Mouse (Mus musculus): ENCODE measurements around the gene Cpa5. TPM values are rescaled to one million over a fixed set of nuclear protein-coding genes. Genes with fewer than 3 reads are reported as not detected.

The Cpa5 gene
- not detected for total RNA-seq (2021)

DNA sequence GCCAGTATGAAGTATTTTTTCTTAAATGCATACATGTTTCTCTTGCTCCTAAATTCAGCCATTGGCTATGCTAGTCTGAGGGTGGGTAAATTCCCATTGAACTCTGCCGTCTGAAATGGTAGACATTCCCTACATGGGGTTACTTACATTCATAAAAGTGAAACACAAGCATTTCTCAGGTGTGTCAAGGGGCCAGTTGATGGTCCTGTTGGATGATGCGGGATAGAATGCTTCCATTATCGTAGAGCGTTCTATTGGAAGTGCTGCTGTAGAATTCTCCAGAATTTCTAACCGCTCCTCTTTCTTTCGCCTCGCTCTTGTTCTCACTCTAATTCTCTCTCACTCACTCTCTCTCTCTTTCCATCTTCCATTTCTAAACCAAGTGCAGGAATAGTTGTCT lies at the start of gene Cpa5:
TSS of gene Cpa5 (plus strand) at position 301 of the 400 bp plus-strand sequence.
- intact Hi-C loops (cut with DNase I) = no loop called here
- DNase-seq = no peak

DNA sequence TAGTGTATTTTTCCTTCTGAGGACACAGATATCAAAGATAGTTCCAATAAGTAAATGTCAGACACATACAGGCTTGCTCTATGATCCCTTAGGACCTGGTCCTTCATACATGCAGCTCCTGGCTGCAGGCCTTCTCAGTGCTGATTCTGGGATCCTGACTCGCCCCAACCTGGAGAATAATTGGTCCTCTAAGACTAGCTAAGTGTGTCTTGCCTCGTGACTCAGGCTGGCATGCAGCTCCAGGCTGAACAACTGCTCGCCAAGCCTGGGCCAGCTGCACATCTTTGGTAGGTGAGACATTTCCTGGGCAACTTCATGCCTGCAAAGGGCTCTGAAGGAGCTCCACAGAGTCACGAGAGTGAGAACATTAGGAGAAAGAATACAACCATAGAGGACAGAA lies 48.7 kb upstream of the Cpa5 start:
- no peak for DNase-seq
- intact Hi-C loops (cut with DNase I) = no loop called here

DNA sequence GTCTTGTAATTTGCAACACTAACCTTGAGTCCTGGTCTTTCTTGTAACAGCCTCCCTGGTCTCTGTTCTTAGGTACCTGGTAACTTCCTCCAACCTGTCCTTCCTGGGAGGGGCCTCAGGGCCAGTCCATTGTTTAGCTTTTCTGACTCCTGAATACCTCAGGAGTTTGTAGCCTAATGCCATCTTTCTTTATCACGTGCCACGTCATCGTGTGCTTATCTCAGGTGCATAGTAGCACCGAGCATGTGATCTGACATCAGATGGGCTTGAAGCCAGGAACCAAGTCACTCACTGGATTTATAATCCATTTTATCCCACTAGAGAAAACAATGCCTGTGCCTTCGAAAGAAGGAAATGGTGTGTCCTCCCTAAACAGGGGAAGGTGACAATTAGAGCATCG lies 47.2 kb upstream of the Cpa5 start:
- DNase-seq = no peak
- intact Hi-C loops (cut with DNase I) = no loop called here

GRCm38 (mm10) chr6:30564051-30564450 lies 46.8 kb upstream of the Cpa5 start:
- intact Hi-C loops (cut with DNase I) = no loop called here
- DNase-seq = no peak

GRCm38 (mm10) chr6:30568069-30568468 lies 42.7 kb upstream of the Cpa5 start, which contains the start of gene Cpa4:
Gene Cpa4, plus strand, starts transcription at chr6:30568369.
- intact Hi-C loops (cut with DNase I) = no loop called here

DNA sequence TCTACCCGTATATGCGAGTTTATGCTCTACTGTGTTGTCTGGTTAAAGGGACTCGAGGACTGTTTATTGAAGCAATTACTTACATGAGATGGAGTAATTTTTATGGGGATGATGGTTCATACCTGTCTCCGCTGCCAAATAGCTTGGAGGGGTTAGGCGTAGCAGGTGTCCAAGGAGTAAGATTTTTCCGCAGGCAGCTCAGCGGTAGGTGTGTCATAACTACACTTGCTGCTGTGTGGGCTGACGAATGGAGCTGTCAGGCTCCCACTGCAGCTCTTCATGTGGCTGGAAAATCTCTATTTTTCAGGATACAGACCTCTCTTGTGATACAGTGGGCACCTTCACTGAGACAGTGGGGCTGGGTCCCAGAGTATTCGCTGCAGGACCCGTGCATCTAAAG lies 41.5 kb upstream of the Cpa5 start:
- intact Hi-C loops (cut with DNase I) = no loop called here
- no peak for DNase-seq

More at GRCm38 (mm10) chr6:30568069-30568468, 42.7 kb upstream of the Cpa5 start, which contains the start of gene Cpa4:
- DNase-seq = no peak

GRCm38 (mm10) chr6:30570012-30570411 lies 40.8 kb upstream of the Cpa5 start:
- intact Hi-C loops (cut with DNase I) = no loop called here
- no peak for DNase-seq

DNA sequence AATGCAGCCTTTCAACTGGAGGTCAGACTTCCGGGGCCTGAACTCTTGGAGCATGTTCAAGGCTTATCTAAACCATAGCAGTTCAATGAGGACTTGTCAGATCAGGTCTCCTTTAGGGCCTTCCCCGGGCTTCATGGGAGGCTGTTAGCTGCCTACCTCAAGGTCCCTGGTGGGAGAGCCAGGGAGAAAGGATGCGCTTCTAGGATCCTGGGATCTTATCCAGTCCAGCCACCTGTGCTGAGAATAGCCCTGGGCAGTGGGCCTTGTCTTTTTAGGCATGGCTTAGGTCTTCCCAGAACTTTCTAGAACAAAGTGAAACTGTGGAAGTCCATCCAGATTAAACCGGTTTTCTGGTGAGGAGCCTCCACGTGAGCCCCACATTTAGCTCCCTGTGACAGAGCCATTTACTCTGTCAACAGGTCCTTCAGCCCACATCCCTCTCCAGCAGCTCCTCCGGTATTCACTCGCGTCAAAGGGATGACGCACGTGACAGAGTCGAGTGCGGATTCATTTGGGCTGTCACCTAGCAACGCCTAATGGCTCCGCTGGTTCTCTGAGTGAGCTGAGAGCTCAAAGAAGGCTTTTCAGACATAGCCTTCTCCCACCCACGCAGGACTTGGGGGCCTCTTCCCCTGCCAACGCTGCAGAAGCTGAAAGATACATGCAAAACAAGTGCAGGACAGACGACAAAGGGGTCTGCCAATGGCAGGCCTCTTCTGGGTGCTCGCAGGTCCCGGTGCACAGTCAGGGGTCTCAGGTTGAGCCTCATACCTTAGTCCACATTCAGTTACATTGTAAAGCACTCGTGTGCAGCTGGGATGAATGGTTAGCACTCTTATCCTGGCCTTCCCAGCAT lies 38.1 kb upstream of the Cpa5 start:
- peak; percentile 35 for DNase-seq
- intact Hi-C loops (cut with DNase I) = no loop called here

- no peak for DNase-seq
- intact Hi-C loops (cut with DNase I) = no loop called here
Measured at GRCm38 (mm10) chr6:30573380-30573779, 37.4 kb upstream of the Cpa5 start.

GRCm38 (mm10) chr6:30574945-30575344 lies 35.9 kb upstream of the Cpa5 start:
- intact Hi-C loops (cut with DNase I) = no loop called here
- DNase-seq = no peak

DNA sequence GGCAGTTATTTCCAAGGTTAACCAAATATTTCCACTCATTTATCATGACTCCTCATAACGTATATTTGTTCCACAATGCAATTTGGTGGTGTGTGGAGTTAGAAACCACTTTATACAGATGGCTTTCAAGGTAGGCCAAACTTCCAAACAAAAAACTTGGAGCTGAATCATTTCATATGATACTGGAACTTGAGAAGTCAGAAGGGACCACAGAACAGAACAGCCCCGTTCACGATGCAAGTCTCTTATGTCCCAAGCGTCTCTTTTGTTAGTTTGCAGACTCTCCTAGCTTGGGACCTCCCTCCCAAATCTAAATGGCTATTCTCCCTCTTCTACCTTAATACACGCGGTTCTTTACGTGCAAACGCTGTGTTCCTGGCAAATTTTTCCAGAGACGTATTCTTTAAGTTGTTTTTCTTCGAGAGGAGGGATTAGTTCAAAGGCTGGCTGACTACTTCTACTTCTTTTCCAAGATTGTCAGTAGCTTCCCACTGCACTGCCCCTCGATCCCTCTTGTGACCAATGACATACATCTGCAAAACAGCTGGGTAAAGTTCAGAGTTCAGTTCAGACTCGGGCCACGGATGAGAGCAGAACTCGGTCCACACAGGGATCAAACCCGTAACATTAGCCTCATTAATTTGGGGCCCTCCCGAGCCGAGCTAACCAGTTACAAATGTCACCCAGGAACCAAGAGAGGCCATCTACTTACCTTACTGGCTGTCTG lies 34.2 kb upstream of the Cpa5 start:
- no peak for DNase-seq
- intact Hi-C loops (cut with DNase I) = no loop called here

DNA sequence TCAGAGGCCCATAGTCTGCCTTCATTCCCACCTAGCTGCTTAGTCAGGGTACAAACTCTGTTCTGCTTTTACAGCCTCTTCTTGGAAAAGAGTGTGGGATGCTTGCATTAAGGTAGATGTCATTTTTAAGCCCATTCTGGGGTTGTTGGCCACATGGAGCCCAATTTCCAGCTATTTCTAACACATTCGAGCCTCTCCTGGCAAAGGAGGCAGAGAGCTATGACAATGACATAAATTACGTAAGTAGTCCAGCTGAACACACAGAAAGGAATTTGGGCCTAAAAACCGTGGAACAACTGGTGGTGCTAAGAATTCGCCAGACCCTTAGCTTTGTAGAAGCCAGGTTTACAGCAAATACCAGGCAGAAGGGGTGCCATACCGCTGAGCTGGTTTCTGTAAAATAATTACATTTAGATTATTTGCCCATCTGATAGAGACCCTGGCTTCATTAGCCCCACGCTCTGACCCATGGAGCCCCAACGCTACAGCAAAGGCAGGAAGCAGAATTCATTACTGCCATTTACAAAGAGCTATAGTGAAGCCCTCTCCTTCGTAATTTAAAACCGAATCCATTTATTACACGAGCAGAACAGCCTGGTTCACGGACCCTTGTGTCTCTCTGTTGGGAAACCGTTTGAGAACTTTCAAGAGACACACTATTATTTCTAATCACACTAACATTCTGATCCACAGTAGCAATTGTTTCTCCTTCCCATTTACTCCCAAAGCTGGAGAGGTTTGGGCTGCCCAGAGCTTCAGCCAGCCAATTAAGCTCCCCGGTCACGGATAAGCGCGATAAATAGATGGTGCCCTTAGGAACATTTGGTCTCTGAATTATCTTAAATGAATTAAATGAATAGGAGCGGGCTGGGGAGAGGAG lies 30.6 kb upstream of the Cpa5 start:
- DNase-seq = no peak
- intact Hi-C loops (cut with DNase I) = no loop called here

- DNase-seq = peak; percentile 11
- intact Hi-C loops (cut with DNase I) = no loop called here
Measured at GRCm38 (mm10) chr6:30580841-30581176, 30.0 kb upstream of the Cpa5 start.

DNA sequence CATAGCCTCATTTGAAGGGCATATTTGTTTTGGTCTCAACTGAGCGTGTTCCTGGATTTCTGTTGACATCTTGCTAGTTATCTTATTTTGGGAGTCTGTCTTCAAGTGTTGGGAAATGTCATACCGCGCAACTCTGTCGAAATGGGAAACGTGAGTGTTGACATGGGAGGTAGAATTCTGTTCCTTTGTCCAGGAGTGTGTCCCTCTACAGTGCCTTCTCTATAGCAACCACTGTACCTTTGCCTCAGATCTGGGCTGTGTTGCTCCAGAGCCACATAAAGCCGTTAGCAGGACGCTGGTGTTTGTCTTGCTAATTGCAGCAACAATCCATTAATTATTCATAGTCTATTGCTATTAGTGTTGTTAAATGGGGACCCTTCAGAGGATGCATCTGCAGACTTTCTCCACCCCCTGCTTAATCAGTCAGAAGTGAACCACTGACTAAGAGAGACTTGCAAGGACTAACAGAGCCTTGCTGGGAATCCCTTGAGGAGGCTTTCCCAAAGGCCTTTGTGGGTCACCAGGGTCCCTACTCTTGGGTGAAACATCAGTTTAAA lies 23.8 kb upstream of the Cpa5 start:
- DNase-seq = no peak
- intact Hi-C loops (cut with DNase I) = no loop called here

- intact Hi-C loops (cut with DNase I) = no loop called here
- no peak for DNase-seq
Measured at GRCm38 (mm10) chr6:30589819-30590218, 21.0 kb upstream of the Cpa5 start.

DNA sequence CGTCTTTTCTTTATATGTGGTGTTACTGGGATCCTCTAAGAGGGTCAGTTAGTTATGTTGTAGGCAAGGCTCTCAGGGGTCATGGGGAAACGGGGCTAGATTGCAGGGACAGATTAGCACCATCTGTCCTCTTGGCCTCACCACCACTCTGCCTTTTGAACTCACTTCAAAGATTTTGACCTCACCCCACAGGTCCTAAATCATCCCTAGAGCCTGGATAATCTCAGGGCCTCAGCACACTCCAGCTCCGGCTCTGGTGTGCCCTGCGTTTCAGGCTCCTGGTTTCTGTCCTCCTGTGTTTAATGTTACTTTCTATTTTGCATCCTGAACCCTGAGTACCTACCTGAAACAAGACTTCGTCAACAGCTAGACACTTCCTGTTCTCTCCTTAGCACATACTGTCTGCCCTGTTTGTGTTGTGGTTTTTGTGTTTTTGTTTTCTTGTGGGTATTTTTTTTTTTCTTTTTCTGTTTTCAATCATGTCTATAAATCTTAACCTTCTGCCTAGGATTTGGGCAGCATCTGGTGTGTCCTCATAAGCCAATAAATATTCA lies 18.9 kb upstream of the Cpa5 start:
- intact Hi-C loops (cut with DNase I) = no loop called here
- no peak for DNase-seq

GRCm38 (mm10) chr6:30592417-30592974 lies 18.3 kb upstream of the Cpa5 start:
- intact Hi-C loops (cut with DNase I) = no loop called here
- DNase-seq = no peak

DNA sequence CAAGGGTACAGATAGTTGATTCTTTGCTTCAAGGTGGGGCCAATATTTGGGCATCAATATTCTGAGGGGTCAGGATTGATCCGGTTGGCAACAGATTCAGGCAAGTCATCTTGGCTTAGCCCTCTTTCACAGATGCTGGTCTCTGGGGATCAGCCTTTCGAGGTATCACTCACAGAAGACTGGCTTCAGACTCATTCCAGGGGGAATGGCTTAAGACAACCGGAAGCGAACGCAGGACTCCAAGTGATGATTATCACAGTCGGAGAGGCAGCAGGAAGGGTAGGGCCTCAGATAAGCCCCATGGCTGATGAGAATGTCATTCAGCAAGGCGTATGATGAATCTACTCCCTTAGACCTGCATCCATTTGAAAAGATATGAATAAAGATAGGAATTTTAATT lies 16.4 kb upstream of the Cpa5 start:
- intact Hi-C loops (cut with DNase I) = no loop called here
- DNase-seq = no peak

GRCm38 (mm10) chr6:30596230-30596898 lies 14.4 kb upstream of the Cpa5 start:
- intact Hi-C loops (cut with DNase I) = no loop called here
- DNase-seq = no peak

- intact Hi-C loops (cut with DNase I) = no loop called here
Measured at GRCm38 (mm10) chr6:30600033-30600432, 10.8 kb upstream of the Cpa5 start.

More at GRCm38 (mm10) chr6:30600033-30600432, 10.8 kb upstream of the Cpa5 start:
- DNase-seq = no peak
